Mouse (Mus musculus) kidney, adult 2 months (tissue): Measurements from ENCODE around the gene Ntm.

Experiments used
- CTCF ChIP-seq: fragments of 200-500 bp; conservative IDR thresholded peaks from 2 replicates; pipeline ENCODE4 v1.5.1; 2011; ENCODE audit warnings: low read depth, mild to moderate bottlenecking, control low read depth, low read length, moderate library complexity, mixed read lengths; ENCODE audit not compliant: insufficient read depth, insufficient read length
- POLR2A ChIP-seq: fragments of 200-500 bp; IDR thresholded peaks from one replicate; pipeline ENCODE4 v1.6.1; 2011; ENCODE audit warnings: low read depth, low read length, control low read depth

GRCm38 (mm10) chr9:29183011-29183410 lies 779.9 kb downstream of the Ntm start:
- TF ChIP-seq CTCF, result no peak
- no peak for TF ChIP-seq POLR2A
